Mouse (Mus musculus) 3T3-L1 (cell line): Measurements from ENCODE around the gene Fut11.
"Not testable (repeated sequence)": the region's sequence is repeated elsewhere in the genome, so short reads cannot be mapped to it uniquely, and the experiment has no call there.

Source experiments
- DNase-seq: peaks from one replicate; pipeline ENCODE4 v3.0.0-alpha.2; 2015; ENCODE audit warnings: low read depth, low spot score

Fut11 gene

DNA sequence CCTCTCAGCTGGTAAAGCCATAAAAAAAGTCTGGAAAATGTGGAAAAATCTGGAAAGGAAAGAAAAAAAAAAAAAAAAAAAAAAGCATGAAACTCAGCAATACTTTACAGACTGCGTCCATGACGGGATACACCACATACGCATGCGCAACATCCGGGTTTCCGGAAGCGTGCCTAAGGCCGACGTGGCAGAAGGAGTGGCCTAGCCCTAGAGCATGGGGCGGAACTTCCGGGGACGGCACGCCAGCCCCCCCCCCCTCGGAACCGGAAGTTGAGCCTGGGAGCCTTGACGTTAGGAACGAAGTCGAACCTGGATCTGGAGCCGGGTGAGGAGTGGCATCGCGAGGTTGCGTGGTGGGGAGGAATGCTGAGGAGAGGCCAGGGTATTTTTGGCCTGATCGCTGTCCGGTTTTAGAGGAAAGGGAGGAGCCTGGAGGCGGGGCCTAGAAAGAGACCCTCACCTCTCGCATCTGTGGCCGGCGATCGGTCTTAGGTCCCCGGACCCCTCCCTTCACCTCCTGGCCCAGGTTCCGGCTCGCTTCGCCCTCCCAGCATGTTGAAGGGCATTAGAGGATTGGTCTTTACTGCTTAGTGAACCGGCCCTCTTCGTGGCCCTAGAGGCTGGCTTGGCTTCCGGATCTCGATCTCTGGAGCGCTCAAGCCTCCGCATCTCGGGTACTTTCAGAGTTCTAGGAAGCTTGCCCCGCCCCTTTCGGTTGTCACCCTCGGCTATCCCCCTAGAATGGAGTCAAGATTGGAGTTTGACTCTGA is 20.5 kb upstream of the Fut11 start, which contains the start of gene Sec24c:
Sec24c (plus strand) TSS at position 245 of the 770 bp plus-strand sequence.
- DNase-seq: peak; percentile 96

DNA sequence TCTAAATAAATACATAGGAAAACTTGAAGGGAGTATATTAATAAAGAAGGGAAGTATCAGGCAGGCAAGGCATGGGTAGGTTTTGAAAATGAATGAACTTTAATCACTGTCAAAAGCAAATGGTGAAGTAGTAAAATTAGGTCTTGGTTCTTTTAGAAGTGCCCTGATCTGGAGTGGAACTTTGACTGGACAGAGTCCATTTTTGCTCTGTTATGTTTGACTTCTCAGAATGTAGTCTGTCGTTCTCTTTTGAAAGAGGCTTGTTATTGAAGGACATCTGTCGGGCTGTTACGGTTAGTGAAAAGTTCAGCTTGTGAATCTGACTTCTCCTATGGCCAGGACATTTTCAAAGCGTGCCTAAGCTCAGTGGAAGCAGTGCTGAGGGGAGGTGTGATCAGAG is 16.9 kb upstream of the Fut11 start:
- DNase-seq: no peak

DNA sequence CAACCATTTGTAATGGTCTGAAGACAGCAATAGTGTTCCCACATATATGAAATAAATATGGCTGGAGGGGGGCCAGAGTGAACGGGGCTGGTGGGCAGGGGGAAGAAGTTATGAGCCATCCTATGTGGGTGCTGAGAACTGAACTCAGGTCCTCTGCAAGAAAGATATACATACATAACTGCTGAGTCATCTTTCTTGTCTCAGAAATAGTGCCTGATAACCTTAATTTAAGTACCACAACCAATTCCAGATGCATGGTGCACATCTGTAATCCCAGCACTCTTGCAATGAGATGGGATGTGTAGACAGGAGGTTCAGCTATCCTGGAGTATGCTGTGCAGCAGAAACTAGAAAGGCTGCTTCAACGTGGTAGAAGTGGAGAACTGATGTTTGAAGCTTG is 13.0 kb upstream of the Fut11 start:
- DNase-seq: no peak

DNA sequence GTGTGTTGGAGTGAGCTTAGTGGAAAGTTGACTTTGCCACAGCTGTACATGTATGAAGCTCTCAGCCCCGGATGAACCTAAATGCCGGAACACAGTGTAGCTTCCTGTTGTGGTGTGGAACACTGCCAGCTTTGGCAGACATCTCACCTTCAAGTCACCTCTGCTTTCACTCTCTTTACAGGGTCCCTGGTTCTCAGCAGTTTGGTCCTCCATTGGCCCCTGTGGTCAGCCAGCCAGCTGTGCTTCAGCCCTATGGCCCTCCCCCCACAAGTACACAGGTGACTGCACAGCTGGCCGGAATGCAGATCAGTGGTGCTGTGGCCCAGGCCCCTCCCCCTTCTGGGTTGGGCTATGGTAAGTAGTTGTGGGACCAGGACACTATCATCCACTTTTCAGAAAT is 12.3 kb upstream of the Fut11 start:
- no peak for DNase-seq

DNA sequence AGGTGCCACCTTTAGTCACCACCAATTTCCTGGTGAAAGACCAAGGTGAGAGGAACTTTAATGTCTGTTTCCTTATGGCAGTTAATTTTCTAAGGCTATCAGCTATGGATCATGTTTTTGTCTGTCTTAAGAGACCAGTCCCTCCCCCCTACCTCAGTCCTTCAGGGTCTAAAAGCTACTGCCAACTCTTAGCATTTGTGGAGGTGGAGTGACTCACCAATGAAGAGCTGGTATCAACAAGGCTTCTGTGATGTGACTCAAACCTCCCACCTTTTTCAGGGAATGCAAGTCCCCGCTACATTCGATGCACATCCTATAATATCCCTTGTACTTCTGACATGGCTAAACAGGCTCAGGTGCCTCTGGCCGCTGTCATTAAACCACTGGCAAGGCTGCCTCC is 8.2 kb upstream of the Fut11 start:
- no peak for DNase-seq

DNA sequence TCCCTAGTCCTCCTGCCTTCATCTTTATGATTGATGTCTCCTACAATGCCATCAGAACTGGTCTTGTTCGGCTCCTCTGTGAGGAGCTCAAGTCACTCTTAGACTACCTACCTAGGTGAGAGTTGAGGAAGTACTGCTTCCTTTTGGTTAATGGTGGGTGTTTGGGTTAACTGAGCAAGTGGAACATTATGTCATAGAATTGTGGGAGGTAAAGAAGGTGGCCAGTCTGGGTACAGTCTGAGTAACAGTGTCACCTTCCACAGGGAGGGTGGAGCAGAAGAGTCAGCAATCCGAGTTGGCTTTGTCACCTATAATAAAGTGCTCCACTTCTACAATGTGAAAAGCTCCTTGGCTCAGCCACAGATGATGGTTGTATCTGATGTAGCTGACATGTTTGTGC is 5.8 kb upstream of the Fut11 start:
- no peak for DNase-seq

DNA sequence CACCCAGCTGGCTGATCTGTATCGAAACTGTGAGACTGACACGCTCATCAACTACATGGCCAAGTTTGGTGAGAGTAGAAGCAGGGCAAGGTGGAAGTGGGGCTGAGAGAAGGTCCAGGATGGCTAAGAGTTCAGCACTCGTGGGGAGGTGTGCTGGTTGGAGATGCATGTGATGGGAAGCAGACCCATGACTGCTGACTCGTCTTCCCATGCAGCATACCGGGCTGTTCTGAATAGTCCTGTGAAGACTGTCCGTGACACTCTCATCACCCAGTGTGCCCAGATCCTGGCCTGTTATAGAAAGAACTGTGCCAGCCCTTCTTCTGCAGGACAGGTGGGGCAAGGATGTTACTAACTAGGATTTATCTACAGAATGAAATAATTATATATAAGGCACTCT is 3.0 kb upstream of the Fut11 start:
- no peak for DNase-seq

DNA sequence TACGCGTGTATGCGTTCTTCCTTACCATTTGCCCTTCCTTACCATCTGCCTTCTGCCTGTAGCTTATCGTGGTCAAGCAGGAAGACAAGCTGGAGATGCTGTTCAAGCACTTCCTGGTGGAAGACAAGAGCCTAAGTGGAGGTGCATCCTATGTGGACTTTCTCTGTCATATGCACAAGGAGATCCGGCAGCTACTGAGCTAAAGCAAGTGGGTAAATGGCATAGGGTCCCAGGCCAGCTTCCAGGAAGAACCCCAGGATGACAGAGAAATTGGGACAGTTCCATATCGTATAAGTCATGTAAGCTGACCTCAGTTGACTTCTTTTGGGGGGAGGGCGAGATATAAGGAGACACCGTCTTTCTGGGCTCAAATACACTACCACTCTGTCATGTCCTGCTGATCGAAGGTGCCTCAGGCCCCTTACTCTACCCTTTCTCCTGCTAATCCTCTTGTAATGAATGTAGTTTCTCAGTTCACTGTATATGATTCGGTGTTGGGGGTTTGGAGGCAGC is 1.1 kb upstream of the Fut11 start:
- no peak for DNase-seq

DNA sequence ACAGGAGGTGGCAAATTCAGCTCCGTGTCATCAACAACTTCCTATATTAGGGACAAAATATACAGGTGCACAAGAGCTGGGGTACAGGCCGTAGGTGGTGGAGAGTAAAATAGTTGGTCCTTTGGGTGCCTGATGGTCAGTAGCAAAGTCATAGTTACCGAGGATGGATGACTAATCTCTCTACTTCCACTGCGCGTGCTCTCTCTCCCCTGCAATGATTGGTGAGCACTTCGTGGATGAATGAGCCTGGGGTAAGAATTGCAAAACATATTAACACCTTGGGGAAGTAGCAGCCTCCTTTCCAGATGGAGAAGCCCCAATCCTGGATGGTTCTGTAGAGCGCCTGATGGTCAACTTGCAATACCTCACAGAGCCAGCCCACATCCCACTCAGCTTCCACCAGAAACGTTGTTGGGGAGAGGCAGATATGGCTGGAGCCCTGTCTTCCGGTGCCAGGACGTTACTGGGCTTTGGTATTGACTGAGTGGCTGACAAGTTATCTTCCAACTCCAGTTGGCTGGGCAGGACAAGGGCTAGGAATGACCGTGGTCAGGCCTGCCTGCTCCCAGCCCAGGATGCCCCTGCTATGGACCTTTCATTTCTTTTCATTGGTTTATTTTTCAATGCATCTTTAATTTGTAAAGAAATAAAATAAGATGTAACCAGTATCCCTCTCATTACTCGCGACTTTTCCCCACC is 434 bp upstream of the Fut11 start:
- peak; percentile 18 for DNase-seq

DNA sequence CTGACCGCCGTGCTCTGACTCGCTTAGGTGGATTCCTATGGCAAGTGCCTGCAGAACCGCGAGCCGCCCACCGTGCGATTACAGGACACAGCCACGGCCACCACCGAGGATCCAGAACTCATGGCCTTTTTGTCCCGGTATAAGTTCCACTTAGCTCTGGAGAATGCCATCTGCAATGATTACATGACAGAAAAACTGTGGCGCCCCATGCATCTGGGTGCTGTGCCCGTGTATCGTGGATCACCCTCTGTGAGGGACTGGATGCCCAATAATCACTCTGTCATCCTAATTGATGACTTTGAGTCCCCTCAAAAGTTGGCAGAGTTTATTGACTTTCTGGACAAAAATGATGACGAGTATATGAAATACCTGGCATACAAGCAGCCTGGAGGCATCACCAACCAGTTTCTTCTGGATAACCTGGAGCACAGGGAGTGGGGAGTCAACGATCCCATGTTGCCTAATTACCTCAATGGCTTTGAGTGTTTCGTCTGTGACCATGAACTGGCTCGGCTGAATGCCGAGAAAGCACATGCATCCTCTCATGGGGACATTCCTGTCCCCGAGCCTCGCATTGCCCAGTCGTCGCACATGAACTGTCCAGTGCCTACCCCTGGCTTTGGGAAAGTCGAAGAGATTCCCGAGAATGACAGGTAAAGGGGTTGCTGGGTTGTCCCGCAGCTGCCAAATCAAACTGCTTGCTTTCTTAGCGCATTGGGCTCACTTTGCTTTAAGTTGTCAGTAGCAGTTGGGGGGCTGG is 1.2 kb downstream of the Fut11 start:
- peak; percentile 10 for DNase-seq

DNA sequence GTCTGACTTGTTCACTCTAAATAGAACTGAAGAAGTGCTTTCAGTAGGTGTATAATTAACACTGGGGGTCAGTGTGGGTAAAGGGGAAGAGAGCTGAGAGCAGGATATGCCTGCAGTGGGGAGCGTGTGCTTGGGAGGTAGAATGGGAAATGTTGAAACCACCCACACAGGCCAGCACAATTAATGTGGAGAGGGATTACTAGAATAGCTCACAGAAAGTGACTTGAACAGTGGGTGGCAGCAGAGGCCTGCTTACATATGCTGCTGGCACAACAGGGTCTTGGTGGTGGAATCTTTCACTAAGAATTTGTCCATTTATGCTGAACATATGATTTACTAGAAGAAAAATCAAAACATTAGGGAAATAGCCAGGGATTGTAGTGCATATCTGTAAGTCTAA is 2.2 kb downstream of the Fut11 start:
- peak; percentile 76 for DNase-seq

DNA sequence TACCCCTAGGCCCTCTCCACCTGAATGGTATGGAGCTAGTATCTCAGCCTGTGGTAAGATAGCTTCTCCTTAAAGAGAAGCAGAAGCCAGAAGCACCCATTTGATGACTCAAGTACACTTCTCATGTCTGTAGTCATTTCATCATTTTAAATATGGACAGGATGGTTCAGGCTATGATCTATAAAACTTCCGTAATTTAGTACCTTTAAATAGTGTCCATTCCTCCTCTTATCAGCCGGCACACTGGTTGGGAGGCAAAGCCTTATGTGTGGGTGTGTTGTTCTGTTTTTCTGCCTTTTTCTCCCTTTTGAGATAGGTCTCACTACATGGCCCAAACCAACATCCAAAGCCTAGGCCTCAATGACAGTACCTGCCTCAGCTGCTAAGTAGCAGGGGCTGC is 3.7 kb downstream of the Fut11 start:
- DNase-seq: no peak

DNA sequence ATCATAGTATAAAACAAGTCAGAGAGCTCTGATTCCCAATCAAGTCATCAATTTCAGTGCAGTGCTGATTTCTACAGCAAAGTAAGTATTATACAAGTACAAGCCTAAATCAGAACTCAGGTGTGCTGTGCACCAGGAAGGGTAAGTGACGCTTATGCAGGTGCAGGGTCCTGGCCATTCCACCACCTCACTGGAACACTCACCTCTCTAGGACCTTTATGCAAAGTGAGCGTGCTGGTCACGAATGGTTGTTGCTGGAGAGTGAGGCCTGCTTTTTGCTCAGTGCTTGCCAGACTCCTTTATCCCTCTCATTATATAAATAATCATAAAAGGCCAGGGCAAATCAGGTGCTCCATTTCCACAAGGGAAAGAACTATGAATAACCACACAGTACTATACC is 5.6 kb downstream of the Fut11 start:
- no peak for DNase-seq

DNA sequence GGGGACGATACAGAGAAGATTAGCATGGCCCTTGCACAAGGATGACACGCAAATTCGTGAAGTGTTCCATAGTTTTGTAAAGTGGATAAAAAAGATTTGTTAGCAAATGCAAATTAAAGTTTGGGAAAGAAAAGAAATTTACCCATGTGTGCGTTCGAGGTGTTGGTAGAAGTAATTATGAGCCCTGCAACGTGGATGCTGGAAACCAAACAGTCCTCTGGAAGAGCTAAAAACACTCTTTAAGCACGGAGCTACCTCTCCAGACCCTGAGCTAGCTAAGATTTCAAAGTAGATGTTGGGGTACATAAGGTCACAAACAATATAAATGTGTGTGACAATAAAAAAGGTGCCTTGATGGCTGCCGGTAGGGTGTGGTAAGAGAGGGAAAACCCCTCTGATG is 6.8 kb downstream of the Fut11 start:
- DNase-seq: no peak

DNA sequence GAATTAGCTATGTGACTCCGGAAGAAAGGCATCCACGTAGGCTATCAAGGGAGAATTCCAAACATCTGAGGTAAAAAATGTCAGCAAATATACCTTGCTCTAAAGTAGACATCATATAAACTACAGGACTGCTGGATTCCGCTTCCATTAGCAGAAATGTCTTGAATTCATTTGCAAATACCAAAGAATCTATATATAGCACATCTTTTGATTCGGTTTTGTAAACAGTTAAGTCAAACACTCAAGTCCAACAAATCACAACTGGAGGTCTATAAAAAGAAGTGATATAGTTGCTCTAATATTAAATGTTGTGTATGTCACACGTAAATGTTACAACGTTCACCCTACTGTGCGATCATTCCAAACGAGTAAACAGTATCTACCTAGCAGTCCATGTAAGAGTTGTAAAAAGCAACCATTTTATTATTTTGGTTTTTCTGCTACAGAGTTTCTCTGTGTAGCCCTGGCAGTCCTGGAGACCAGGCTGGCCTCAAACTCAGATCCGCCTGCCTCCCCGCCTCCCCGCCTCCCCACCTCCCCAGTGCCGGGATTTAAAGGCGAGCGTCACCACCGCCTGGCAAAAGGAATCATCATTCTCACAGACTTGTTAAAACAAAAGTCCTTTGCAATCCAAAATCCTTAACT is 7.5 kb downstream of the Fut11 start:
- peak; percentile 59 for DNase-seq

DNA sequence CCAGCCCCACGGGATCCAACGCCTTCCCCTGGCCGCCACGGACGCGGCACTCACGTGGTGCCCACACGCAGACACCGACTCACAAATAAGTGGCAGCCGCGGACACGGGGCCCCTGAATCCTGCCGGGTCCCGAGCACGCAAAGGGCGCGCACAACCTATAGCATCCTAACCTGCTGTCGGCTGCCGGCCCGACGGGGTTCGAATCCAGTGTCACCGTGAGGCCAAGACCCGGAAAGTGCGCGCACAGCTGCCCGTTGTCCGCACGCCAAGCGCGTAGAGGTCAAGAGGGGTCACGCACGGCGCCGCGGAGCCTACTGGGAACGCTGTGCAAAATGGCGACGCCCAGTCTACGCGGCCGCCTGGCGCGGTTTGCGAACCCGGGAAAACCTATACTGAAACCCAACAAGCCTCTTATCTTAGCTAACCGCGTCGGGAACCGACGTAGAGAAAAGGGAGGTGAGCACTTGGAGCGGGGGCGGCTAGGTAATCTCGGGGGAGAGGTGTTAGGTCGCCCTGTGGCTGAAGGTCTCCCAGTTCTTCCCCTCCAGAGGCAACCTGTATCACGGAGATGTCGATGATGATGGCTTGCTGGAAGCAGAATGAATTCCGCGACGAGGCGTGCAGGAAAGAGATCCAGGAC is 8.1 kb downstream of the Fut11 start, which contains the start of gene Chchd1:
Chchd1 (plus strand) TSS at position 266 of the 641 bp plus-strand sequence.
- DNase-seq: peak; percentile 75

DNA sequence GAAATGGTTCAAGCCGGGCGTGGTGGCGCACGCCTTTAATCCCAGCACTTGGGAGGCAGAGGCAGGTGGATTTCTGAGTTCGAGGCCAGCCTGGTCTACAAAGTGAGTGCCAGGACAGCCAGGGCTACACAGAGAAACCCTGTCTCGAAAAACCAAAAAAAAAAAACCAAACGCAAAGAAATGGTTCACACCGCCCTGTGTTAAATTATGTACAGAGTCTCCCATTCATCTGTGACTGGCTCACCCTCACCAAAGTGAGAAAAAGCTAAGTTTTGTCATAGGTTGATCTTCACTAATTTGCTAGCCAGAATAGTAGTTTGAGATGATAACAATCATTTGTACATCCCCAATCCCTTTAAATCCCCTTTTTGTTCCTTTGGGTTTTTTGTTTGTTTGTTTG is 8.7 kb downstream of the Fut11 start:
- not testable (repeated sequence) for DNase-seq

DNA sequence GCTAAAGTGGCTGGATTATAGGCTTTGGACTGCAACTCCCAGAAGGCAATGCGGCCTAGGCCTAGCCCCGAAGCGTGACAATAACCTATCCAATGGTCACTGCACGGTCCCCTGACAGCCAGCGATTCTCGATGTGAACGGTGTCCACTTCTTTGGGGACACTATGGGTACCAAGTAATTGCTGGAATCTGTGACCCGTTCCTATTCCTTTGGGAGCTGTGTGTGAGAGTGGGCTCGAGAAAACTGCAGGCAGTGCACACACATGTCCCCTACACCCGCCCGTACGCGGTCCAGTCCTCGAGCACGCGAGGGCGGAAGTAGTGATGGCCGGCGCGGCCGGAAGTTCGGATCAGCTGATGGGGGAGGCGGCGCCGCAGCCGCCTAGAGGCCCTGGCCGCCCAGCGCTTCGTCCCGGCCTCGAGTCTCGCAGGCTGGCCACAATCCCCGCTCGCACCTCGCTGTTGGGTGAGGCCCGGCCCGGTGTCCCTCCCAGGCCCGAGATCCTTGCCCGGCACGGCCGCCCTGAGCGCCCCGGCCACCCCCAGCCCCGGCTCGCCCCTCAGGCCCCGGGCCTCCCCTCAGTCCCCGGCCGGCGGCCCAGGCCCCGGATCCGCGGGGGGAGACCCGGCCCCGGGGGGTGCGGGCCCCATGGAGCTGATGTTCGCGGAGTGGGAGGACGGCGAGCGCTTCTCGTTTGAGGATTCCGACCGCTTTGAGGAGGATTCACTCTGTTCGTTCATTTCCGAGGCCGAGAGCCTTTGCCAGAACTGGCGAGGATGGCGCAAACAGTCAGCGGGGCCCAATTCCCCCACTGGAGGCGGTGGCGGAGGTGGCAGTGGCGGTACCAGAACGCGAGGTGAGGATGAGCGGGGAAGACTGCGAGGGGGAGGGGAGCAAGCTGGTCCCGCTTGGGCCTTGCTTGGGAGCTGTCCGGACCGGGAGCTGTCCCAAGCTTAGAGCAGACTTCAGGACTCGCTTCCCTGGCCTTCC is 12.7 kb downstream of the Fut11 start, which contains the start of gene Zswim8:
Zswim8 (plus strand) TSS at position 352 of the 990 bp plus-strand sequence.
- DNase-seq: peak; percentile 85

DNA sequence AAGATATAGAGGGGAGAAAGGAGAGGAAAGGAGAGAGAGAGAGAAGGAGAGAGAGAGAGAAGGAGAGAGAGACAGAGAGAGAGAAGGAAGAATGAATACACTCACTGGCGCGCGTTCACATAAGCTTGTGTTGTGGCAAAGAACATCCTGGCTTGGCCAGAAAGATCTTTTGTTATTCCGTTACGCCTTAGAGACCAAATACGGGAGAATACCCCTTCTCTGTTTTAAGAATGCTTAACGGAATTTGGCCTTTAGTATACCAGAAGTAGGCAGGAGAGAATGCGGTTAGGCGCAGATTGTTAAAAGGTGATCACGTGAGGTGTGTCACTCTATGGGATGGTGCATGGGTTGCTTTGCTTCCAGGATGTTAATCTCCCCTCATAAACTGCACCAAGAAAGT is 13.5 kb downstream of the Fut11 start:
- DNase-seq: no peak

DNA sequence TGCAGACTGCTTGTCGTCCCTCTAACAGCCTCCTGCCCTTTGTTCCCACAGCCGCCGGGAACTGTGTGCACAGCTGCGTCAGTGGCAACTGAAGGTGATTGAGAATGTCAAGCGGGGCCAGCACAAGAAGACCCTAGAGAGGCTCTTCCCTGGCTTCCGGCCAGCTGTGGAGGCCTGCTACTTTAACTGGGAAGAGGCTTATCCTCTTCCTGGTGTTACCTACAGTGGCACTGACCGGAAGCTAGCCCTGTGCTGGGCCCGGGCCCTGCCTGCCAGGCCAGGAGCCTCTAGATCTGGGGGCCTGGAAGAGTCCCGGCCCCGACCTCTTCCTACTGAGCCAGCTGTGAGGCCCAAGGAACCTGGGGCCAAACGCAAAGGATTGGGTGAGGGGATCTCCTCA is 19.1 kb downstream of the Fut11 start:
- no peak for DNase-seq
